Mouse (Mus musculus) heart, embryonic 16.5 days (tissue): ENCODE data around the gene Gm10073. TPM values are rescaled to one million over a fixed set of nuclear protein-coding genes. Genes with fewer than 3 reads are reported as not detected.
"Not testable (repeated sequence)": the region's sequence is repeated elsewhere in the genome, so short reads cannot be mapped to it uniquely, and the experiment has no call there.

Source experiments
- ATAC-seq: fragments of 200-750 bp; cut with Nextera tagmentation; replicated peaks from 2 replicates; pipeline ENCODE4 v1.8.0; 2017; ENCODE audit warnings: moderate number of reproducible peaks; ENCODE audit not compliant: insufficient read depth, low FRiP score; ENCODE audit errors: extremely low read depth
- H3K27ac ChIP-seq: fragments of 300-500 bp; sonication (generic); 2 replicates; pipeline ENCODE4 v1.5.1; 2014; ENCODE audit warnings: mild to moderate bottlenecking, low read length, control low read depth, moderate library complexity
- H3K27me3 ChIP-seq: fragments of 300-500 bp; sonication (generic); 2 replicates; pipeline ENCODE4 v1.6.1; 2014; ENCODE audit warnings: low read length, mixed read lengths; ENCODE audit not compliant: control insufficient read depth, insufficient read depth
- H3K36me3 ChIP-seq: fragments of 300-500 bp; sonication (generic); 2 replicates; pipeline ENCODE4 v1.6.1; 2014; ENCODE audit not compliant: control insufficient read depth, insufficient read depth
- H3K4me1 ChIP-seq: fragments of 300-500 bp; sonication (generic); 2 replicates; pipeline ENCODE4 v1.6.1; 2014; ENCODE audit warnings: low read length, mixed read lengths; ENCODE audit not compliant: control insufficient read depth, insufficient read depth
- H3K4me2 ChIP-seq: fragments of 300-500 bp; sonication (generic); 2 replicates; pipeline ENCODE4 v1.6.1; 2014; ENCODE audit warnings: low read depth, mild to moderate bottlenecking, control low read depth, low read length
- H3K4me3 ChIP-seq: fragments of 300-500 bp; sonication (generic); 2 replicates; pipeline ENCODE4 v1.5.1; 2014; ENCODE audit warnings: mild to moderate bottlenecking, control low read depth, low read length
- H3K9ac ChIP-seq: fragments of 300-500 bp; sonication (generic); 2 replicates; pipeline ENCODE4 v1.6.1; 2014; ENCODE audit warnings: low read length, control low read depth
- H3K9me3 ChIP-seq: fragments of 300-500 bp; sonication (generic); replicated peaks from 2 replicates; pipeline ENCODE4 v1.6.1; 2016; ENCODE audit warnings: low read length; ENCODE audit not compliant: control insufficient read depth
- WGBS: fragments of 180-500 bp; shearing (Covaris S2); extraction: QIAGEN DNeasy Blood & Tissue Kit; methylation state at CpG from one replicate; pipeline ENCODE4 v1.1.7; 2014; 5-methylcytosine and 5-hydroxymethylcytosine counted together
- polyA plus RNA-seq: library from polyadenylated mRNA; unstranded; fragments of >200 nt; fragmentation: Nextera tagmentation; extraction: Ambion mirVana; gene quantifications from 2 replicates; pipeline ENCODE4 v1.2.1, GENCODE M21; 2015

Gene Gm10073
- 6.8 and 24.5 TPM in 2 replicates for polyA plus RNA-seq

- H3K36me3 ChIP-seq, H3K9me3 ChIP-seq, H3K9ac ChIP-seq, H3K4me2 ChIP-seq, H3K4me3 ChIP-seq, H3K27me3 ChIP-seq, ATAC-seq, H3K27ac ChIP-seq: not testable (repeated sequence)
- 30% methylated on average over 20 of the region's 20 CpGs for WGBS
- H3K4me1 ChIP-seq, result peaks cover 11% of the 10 kb centered on the region
Measured at GRCm38 (mm10) chr8:106573168-106573567, at the start of gene Gm10073. Gene Gm10073, minus strand, starts transcription at chr8:106573461.

- Histone ChIP-seq H3K36me3 (no peaks in the 10 kb centered on the region), H3K4me2 (no peak overlapping the region), H3K4me1 (peaks cover 6% of the 10 kb centered on the region), H3K27me3 (no peaks in the 10 kb centered on the region), H3K4me3 (no peak overlapping the region), H3K27ac (no peak overlapping the region), H3K9ac (no peak overlapping the region), H3K9me3 (0 out of 2 replicates have a peak, but pooled peaks cover 2% of the 10 kb centered on the region)
- WGBS, result 66% methylated on average over 5 of the region's 5 CpGs
- ATAC-seq, result no peak
Measured at GRCm38 (mm10) chr8:106623016-106623415, 49.8 kb upstream of the Gm10073 start.

GRCm38 (mm10) chr8:106620488-106620887 lies 47.2 kb upstream of the Gm10073 start:
- no peak overlapping the region for H3K27ac ChIP-seq

GRCm38 (mm10) chr8:106619549-106620245 lies 46.4 kb upstream of the Gm10073 start:
- H3K36me3 ChIP-seq, result no peaks in the 10 kb centered on the region
- H3K4me1 ChIP-seq, result peaks cover 6% of the 10 kb centered on the region
- no peak overlapping the region for H3K4me2 ChIP-seq
- peak; percentile 72 for ATAC-seq
- no peak overlapping the region for H3K4me3 ChIP-seq
- H3K27me3 ChIP-seq, result no peaks in the 10 kb centered on the region
- WGBS, result 43% methylated on average over 9 of the region's 9 CpGs
- H3K9ac ChIP-seq, result no peak overlapping the region
- H3K27ac ChIP-seq, result 0 out of 2 replicates have a peak overlapping the region, but pooled peaks have one; percentile 12
- 0 out of 2 replicates have a peak, but pooled peaks cover 2% of the 10 kb centered on the region for H3K9me3 ChIP-seq

More at GRCm38 (mm10) chr8:106620488-106620887, 47.2 kb upstream of the Gm10073 start:
- WGBS, result 72% methylated on average over 2 of the region's 2 CpGs
- H3K9ac ChIP-seq, result no peak overlapping the region
- no peaks in the 10 kb centered on the region for H3K27me3 ChIP-seq
- H3K36me3 ChIP-seq, result no peaks in the 10 kb centered on the region
- H3K4me2 ChIP-seq, result no peak overlapping the region
- H3K4me3 ChIP-seq, result no peak overlapping the region
- 0 out of 2 replicates have a peak, but pooled peaks cover 2% of the 10 kb centered on the region for H3K9me3 ChIP-seq
- H3K4me1 ChIP-seq, result peaks cover 6% of the 10 kb centered on the region
- ATAC-seq, result no peak

GRCm38 (mm10) chr8:106618324-106618723 lies 45.1 kb upstream of the Gm10073 start:
- Histone ChIP-seq H3K4me3 (no peak overlapping the region), H3K27ac (no peak overlapping the region), H3K36me3 (no peaks in the 10 kb centered on the region), H3K9me3 (no peaks in the 10 kb centered on the region), H3K4me2 (no peak overlapping the region), H3K9ac (no peak overlapping the region), H3K4me1 (peaks cover 6% of the 10 kb centered on the region), H3K27me3 (no peaks in the 10 kb centered on the region)
- ATAC-seq, result no peak
- WGBS, result 74% methylated on average over 6 of the region's 6 CpGs

- H3K27ac ChIP-seq, result no peak overlapping the region
- WGBS, result 75% methylated on average over 6 of the region's 6 CpGs
Measured at GRCm38 (mm10) chr8:106617865-106618264, 44.6 kb upstream of the Gm10073 start.

GRCm38 (mm10) chr8:106617196-106617595 lies 43.9 kb upstream of the Gm10073 start:
- no peak for ATAC-seq
- H3K4me3 ChIP-seq, result no peak overlapping the region
- H3K9me3 ChIP-seq, result no peaks in the 10 kb centered on the region
- H3K27me3 ChIP-seq, result no peaks in the 10 kb centered on the region
- no peak overlapping the region for H3K27ac ChIP-seq
- no peaks in the 10 kb centered on the region for H3K36me3 ChIP-seq
- peaks cover 6% of the 10 kb centered on the region for H3K4me1 ChIP-seq
- WGBS, result 45% methylated on average over 6 of the region's 6 CpGs
- H3K9ac ChIP-seq, result no peak overlapping the region
- H3K4me2 ChIP-seq, result no peak overlapping the region

More at GRCm38 (mm10) chr8:106617865-106618264, 44.6 kb upstream of the Gm10073 start:
- ATAC-seq, result no peak
- H3K36me3 ChIP-seq, result no peaks in the 10 kb centered on the region
- no peak overlapping the region for H3K9ac ChIP-seq
- no peaks in the 10 kb centered on the region for H3K27me3 ChIP-seq
- H3K9me3 ChIP-seq, result no peaks in the 10 kb centered on the region
- no peak overlapping the region for H3K4me3 ChIP-seq
- H3K4me1 ChIP-seq, result peaks cover 6% of the 10 kb centered on the region
- H3K4me2 ChIP-seq, result no peak overlapping the region

GRCm38 (mm10) chr8:106616679-106617078 lies 43.4 kb upstream of the Gm10073 start:
- H3K4me2 ChIP-seq, result no peak overlapping the region
- no peak overlapping the region for H3K4me3 ChIP-seq
- WGBS, result 48% methylated on average over 4 of the region's 4 CpGs
- no peaks in the 10 kb centered on the region for H3K36me3 ChIP-seq
- H3K4me1 ChIP-seq, result peaks cover 6% of the 10 kb centered on the region
- no peak overlapping the region for H3K27ac ChIP-seq
- ATAC-seq, result no peak
- no peaks in the 10 kb centered on the region for H3K9me3 ChIP-seq
- H3K27me3 ChIP-seq, result no peaks in the 10 kb centered on the region
- no peak overlapping the region for H3K9ac ChIP-seq

GRCm38 (mm10) chr8:106615661-106616299 lies 42.5 kb upstream of the Gm10073 start:
- ATAC-seq, result no peak
- Histone ChIP-seq H3K27me3 (peaks cover under 1% of the 10 kb centered on the region; the same call in 1 of the 2 replicates), H3K9me3 (no peaks in the 10 kb centered on the region), H3K36me3 (no peaks in the 10 kb centered on the region), H3K4me2 (no peak overlapping the region), H3K9ac (no peak overlapping the region), H3K4me1 (peaks cover 6% of the 10 kb centered on the region), H3K4me3 (no peak overlapping the region), H3K27ac (no peak overlapping the region)
- WGBS, result 71% methylated on average over 10 of the region's 10 CpGs
